Mouse (Mus musculus) frontal cortex, postnatal 14 days (tissue): Measurements from ENCODE around the gene Fkbp11.

Experiments
- DNase-seq, 2 experiments: peaks; one replicate each; pipeline ENCODE4 v3.0.0; 2022; ENCODE audit warnings: low spot score in 2 of 2

The Fkbp11 gene

GRCm38 (mm10) chr15:98695726-98696125 lies 32.3 kb downstream of the Fkbp11 start:
- no peak for DNase-seq

DNA sequence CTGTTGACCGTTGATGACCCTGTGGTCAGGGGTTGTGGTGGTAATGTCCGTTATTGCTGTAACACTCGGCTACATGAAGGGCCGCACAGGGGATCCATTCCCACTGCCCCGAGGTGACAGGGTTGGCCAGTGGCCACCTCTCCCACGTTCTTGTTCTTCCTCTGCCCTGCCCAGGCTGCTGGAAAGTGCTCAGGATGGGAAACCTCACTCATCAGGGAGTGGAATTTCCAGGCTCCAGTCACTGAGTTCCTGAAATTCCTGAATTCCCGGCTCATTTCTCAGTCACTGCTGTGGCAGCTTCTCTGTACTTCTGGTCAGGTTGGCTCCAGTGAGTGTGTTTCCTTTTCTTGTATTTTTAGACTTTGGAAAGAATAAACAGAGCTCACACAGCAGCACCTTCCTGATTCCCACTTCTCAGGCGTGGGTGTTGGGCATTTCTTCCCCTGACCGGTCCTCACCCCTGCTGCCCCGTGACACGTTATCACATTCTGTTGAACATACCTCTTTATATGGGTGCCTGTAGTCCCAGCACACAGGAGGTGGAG lies 35.8 kb downstream of the Fkbp11 start:
- no peak for DNase-seq

GRCm38 (mm10) chr15:98691486-98692147 lies 36.4 kb downstream of the Fkbp11 start:
- peak in 1 of 2 experiments; percentile 23 for DNase-seq

GRCm38 (mm10) chr15:98689682-98690081 lies 38.3 kb downstream of the Fkbp11 start:
- no peak for DNase-seq

DNA sequence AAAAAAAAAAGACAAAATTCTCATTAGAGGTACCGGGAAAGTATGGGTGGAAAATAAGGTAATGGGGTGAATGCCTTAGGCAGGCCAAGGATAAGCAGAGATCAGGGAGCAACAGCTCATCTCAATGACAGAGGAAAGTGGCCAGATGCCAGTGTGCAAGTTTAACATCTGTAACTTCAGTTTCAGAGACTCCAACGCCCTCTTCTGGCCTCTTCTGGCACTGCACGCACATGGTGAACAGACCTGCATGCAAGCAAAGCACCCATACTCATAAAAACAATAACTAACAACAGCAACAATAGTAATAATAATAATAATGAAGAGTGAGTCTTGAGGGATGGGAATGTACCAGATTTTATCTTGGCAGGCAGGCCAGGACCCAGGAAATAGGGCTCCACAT lies 42.1 kb downstream of the Fkbp11 start:
- no peak for DNase-seq

DNA sequence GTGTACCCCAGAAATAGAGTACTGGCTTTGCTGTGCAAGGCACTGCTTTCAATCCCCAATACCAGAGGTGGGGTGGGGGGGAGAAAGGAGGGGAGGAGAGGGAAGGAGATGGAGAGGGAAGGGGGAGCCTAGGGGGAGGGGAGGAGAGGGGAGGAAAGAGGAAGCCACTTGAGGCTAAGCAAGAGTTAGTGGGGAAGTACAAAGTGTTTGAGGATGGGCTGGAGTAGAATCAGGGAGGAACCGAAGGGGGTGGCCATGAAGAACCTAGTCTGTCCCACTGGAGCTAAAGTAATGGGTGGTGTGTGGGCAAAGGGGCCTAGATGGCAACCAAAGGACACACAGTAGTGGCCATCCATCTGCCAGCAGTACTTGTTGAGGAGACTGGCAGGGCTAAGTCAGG lies 44.3 kb downstream of the Fkbp11 start:
- DNase-seq = no peak

GRCm38 (mm10) chr15:98683177-98683576 lies 44.8 kb downstream of the Fkbp11 start:
- no peak for DNase-seq

GRCm38 (mm10) chr15:98681633-98682032 lies 46.4 kb downstream of the Fkbp11 start:
- DNase-seq = no peak

GRCm38 (mm10) chr15:98680660-98681059 lies 47.3 kb downstream of the Fkbp11 start:
- no peak for DNase-seq

DNA sequence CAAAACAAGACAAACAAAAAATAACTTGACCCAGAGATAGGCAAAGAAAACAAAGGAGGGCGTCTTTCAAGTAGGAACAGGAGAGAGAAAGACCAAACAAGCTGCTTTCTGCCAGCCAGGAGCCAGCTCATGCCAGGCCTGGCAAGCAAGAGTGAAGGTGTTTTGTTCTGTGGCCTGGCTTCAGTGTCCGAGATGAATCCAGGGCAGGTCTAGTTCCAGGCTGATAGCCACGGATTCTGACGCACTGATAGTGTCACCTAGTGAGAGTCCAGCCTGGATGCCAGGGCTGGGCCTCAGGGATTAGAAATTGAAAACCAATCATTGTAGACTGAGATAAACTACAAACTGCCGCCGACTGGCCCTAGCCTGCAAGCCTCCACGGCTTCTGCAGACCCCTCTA lies 50.0 kb downstream of the Fkbp11 start:
- DNase-seq = no peak

- peak; percentile 82 to 88 for DNase-seq
These were observed 50.9 kb downstream of the Fkbp11 start, which contains the start of gene Rnd1 for GRCm38 (mm10) chr15:98676940-98677728. TSS of gene Rnd1 (minus strand) at chr15:98677461.

DNA sequence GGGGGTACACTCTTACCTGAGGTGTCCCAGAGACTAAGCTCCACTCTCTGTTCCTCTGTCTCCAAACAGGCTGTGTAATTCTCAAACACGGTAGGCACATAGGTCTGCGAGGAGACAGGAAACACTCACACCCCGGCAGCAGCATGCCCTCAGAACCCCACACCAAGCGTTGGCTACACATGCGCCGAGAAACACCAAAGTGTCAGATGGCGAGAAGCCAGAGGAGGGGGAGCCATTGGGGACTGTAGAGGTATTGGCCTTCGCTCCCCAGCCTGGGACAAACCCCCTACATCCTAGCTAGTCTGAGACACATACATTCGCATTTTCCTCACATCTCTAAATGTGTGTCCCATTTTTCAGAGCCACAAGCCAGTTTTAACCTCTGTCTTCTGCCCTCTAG lies 51.5 kb downstream of the Fkbp11 start:
- DNase-seq = no peak

DNA sequence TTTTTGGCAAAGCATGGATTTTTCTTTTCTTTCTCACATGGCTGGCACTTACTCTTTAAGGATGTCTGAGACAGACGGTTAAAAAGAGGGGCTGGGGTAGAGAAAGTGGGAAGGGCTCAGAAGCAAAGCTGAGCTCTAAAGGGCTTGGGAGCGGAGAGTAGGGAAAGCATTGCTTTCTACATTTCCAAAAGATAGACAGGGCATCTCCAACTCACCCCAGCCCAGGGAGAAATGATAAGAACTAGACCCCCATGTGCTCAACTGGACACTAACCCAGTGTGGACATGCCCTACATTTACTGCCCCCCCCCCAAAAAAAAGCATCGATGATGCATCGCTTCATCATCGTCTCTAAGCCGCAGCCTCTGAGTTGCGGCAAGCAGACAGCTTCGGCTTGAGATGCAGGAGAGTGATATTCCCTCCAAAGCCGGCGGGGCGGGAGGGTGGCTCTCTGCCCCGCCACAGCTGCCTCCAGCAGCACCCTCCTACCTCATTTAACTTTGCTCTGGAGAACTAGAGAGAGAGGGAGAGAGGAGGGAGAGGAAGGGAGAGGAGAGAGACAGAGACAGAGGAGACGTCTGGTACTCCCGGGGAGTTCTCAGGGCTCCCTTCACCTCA lies 52.3 kb downstream of the Fkbp11 start:
- DNase-seq = no peak

DNA sequence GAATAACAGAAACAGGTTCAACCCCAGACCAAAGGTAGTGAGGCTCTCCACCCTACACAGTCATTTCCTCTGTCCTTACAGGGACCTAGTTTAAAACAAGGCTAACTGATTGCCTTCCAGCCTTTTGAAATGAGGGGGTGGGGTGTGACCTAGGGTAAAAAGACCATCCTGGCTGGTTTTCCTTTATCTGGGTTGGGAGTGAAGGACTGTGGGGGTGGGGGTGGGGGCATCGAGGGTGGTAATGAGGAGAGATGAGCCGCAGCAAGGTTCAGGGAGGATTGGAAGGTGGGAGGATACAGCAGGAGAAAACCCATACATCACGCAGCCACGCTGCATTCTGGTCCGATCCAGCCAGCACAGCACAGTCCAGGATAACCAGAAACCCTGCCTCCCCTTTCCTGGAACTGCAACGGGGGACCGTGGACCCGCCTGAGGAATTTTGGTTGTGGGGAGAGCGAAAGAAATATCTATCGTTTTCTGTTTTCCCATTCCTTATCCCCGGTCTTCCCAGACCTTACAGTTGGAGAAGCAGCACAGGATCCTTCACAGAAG lies 52.9 kb downstream of the Fkbp11 start:
- DNase-seq = no peak
